Mouse (Mus musculus) intestine, embryonic 14.5 days (tissue): Measurements from ENCODE around the gene Olfr667. TPM values are rescaled to one million over a fixed set of nuclear protein-coding genes. Genes with fewer than 3 reads are reported as not detected.
"Not testable (repeated sequence)": the region's sequence is repeated elsewhere in the genome, so short reads cannot be mapped to it uniquely, and the experiment has no call there.

Experiments used
- ATAC-seq: fragments of 200-750 bp; cut with Nextera tagmentation; replicated peaks from 2 replicates; pipeline ENCODE4 v1.8.0; 2017; ENCODE audit warnings: low read depth, moderate number of reproducible peaks, moderate TSS enrichment, moderate library complexity; ENCODE audit not compliant: low FRiP score, low TSS enrichment
- DNase-seq: peaks from one replicate; pipeline ENCODE4 v3.0.0-alpha.2; 2018; ENCODE audit warnings: low spot score
- H3K27ac ChIP-seq: fragments of 300-500 bp; sonication (generic); 2 replicates; pipeline ENCODE4 v1.5.1; 2014; ENCODE audit warnings: low read depth, mild to moderate bottlenecking, control low read depth
- H3K27me3 ChIP-seq: fragments of 300-500 bp; sonication (generic); replicated peaks from 2 replicates; pipeline ENCODE4 v1.6.1; 2014; ENCODE audit warnings: low read length, control low read depth; ENCODE audit not compliant: control insufficient read depth, insufficient read depth
- H3K36me3 ChIP-seq: fragments of 300-500 bp; sonication (generic); 2 replicates; pipeline ENCODE4 v1.6.1; 2014; ENCODE audit warnings: low read length, control low read depth; ENCODE audit not compliant: control insufficient read depth, insufficient read depth
- H3K4me1 ChIP-seq: fragments of 300-500 bp; sonication (generic); replicated peaks from 2 replicates; pipeline ENCODE4 v1.6.1; 2014; ENCODE audit warnings: low read length, control low read depth, mixed read lengths; ENCODE audit not compliant: control insufficient read depth, insufficient read depth
- H3K4me2 ChIP-seq: fragments of 300-500 bp; sonication (generic); 2 replicates; pipeline ENCODE4 v1.6.1; 2014; ENCODE audit warnings: low read length
- H3K4me3 ChIP-seq: fragments of 300-500 bp; sonication (generic); 2 replicates; pipeline ENCODE4 v1.5.1; 2014; ENCODE audit warnings: low read depth, low read length, control low read depth, mixed read lengths
- H3K9ac ChIP-seq: fragments of 300-500 bp; sonication (generic); 2 replicates; pipeline ENCODE4 v1.6.1; 2014; ENCODE audit warnings: mild to moderate bottlenecking, low read length
- H3K9me3 ChIP-seq: fragments of 300-500 bp; sonication (generic); 2 replicates; pipeline ENCODE4 v1.6.1; 2016; ENCODE audit warnings: low read length, control low read depth; ENCODE audit not compliant: control insufficient read depth
- WGBS: fragments of 180-500 bp; shearing (Covaris S2); extraction: QIAGEN DNeasy Blood & Tissue Kit; methylation state at CpG from one replicate; pipeline ENCODE4 v1.1.7; 2014; 5-methylcytosine and 5-hydroxymethylcytosine counted together
- polyA plus RNA-seq: library from polyadenylated mRNA; unstranded; fragments of >200 nt; fragmentation: Nextera tagmentation; extraction: Ambion mirVana; gene quantifications from 2 replicates; pipeline ENCODE4 v1.2.1, GENCODE M21; 2014

Olfr667 gene
- not detected in 2 replicates for polyA plus RNA-seq

- no peak within 1 kb of the TSS for H3K4me2 ChIP-seq
- WGBS, result 82% methylated on average over 1 of the region's 1 CpGs
- no peak within 1 kb of the TSS for H3K4me3 ChIP-seq
- H3K9ac ChIP-seq, result no peak within 1 kb of the TSS
- no peak within 1 kb of the TSS for H3K27ac ChIP-seq
- no peak for ATAC-seq
- no peaks in the 10 kb centered on the region for H3K9me3 ChIP-seq
- DNase-seq, result no peak
- no peaks in the 10 kb centered on the region for H3K4me1 ChIP-seq
- no peaks in the 10 kb centered on the region for H3K27me3 ChIP-seq
- H3K36me3 ChIP-seq, result no peaks in the 10 kb centered on the region
Measured at GRCm38 (mm10) chr7:104921382-104921781, at the start of gene Olfr667. Olfr667 (minus strand) TSS chr7:104921482.

GRCm38 (mm10) chr7:104962520-104962919 is 41.2 kb upstream of the Olfr667 start, which contains the start of gene Olfr670:
Olfr670 (minus strand) TSS chr7:104962620.
- no peaks in the 10 kb centered on the region for H3K4me1 ChIP-seq
- 50% methylated on average over 1 of the region's 1 CpGs for WGBS

GRCm38 (mm10) chr7:104950234-104950633 is 29.0 kb upstream of the Olfr667 start:
- DNase-seq, ATAC-seq, H3K4me3 ChIP-seq, H3K4me1 ChIP-seq, H3K4me2 ChIP-seq, H3K27me3 ChIP-seq, H3K9ac ChIP-seq, H3K27ac ChIP-seq, H3K36me3 ChIP-seq, H3K9me3 ChIP-seq: not testable (repeated sequence)
- 92% methylated on average over 16 of the region's 16 CpGs for WGBS

More at GRCm38 (mm10) chr7:104962520-104962919, 41.2 kb upstream of the Olfr667 start, which contains the start of gene Olfr670:
- Histone ChIP-seq H3K27ac (no peak within 1 kb of the TSS), H3K4me3 (no peak within 1 kb of the TSS), H3K9me3 (no peaks in the 10 kb centered on the region), H3K4me2 (no peak within 1 kb of the TSS), H3K36me3 (no peaks in the 10 kb centered on the region), H3K27me3 (no peaks in the 10 kb centered on the region), H3K9ac (no peak within 1 kb of the TSS)
- no peak for ATAC-seq
- DNase-seq, result no peak

- no peak for DNase-seq
Measured at GRCm38 (mm10) chr7:104933940-104934339, 12.7 kb upstream of the Olfr667 start, which contains the start of gene Olfr669. Olfr669 (plus strand) TSS chr7:104934240.

GRCm38 (mm10) chr7:104927957-104928356 is 6.7 kb upstream of the Olfr667 start, which contains the start of gene Olfr668:
Olfr668 (minus strand) TSS chr7:104928057.
- Histone ChIP-seq H3K4me1 (no peaks in the 10 kb centered on the region), H3K36me3 (no peaks in the 10 kb centered on the region), H3K27me3 (no peaks in the 10 kb centered on the region), H3K4me2 (no peak within 1 kb of the TSS), H3K27ac (no peak within 1 kb of the TSS), H3K4me3 (no peak within 1 kb of the TSS), H3K9me3 (no peaks in the 10 kb centered on the region), H3K9ac (no peak within 1 kb of the TSS)
- DNase-seq (no peak), ATAC-seq (no peak)
- WGBS, result 65% methylated on average over 1 of the region's 1 CpGs

More at GRCm38 (mm10) chr7:104933940-104934339, 12.7 kb upstream of the Olfr667 start, which contains the start of gene Olfr669:
- Histone ChIP-seq H3K27ac (no peak within 1 kb of the TSS), H3K4me1 (no peaks in the 10 kb centered on the region), H3K9ac (no peak within 1 kb of the TSS), H3K9me3 (no peaks in the 10 kb centered on the region), H3K36me3 (no peaks in the 10 kb centered on the region), H3K4me3 (no peak within 1 kb of the TSS), H3K4me2 (no peak within 1 kb of the TSS), H3K27me3 (no peaks in the 10 kb centered on the region)
- WGBS, result 80% methylated on average over 1 of the region's 1 CpGs
- no peak for ATAC-seq

GRCm38 (mm10) chr7:104895852-104896251 is 25.4 kb downstream of the Olfr667 start, which contains the start of gene Olfr666:
Olfr666 (minus strand) TSS chr7:104895952.
- 85% methylated on average over 2 of the region's 2 CpGs for WGBS
- H3K9me3 ChIP-seq, result no peaks in the 10 kb centered on the region
- no peak within 1 kb of the TSS for H3K4me2 ChIP-seq
- H3K36me3 ChIP-seq, result no peaks in the 10 kb centered on the region
- no peaks in the 10 kb centered on the region for H3K27me3 ChIP-seq
- H3K4me3 ChIP-seq, result no peak within 1 kb of the TSS
- H3K4me1 ChIP-seq, result no peaks in the 10 kb centered on the region
- no peak for DNase-seq
- ATAC-seq, result no peak
- H3K27ac ChIP-seq, result no peak within 1 kb of the TSS
- no peak within 1 kb of the TSS for H3K9ac ChIP-seq

GRCm38 (mm10) chr7:104877731-104878130 is 43.6 kb downstream of the Olfr667 start, which contains the start of gene Olfr665:
Olfr665 (plus strand) TSS chr7:104878031.
- WGBS, result 47% methylated on average over 1 of the region's 1 CpGs
- Histone ChIP-seq H3K27ac (no peak within 1 kb of the TSS), H3K27me3 (no peaks in the 10 kb centered on the region), H3K9ac (no peak within 1 kb of the TSS), H3K4me3 (no peak within 1 kb of the TSS), H3K36me3 (no peaks in the 10 kb centered on the region), H3K9me3 (no peaks in the 10 kb centered on the region), H3K4me2 (no peak within 1 kb of the TSS), H3K4me1 (no peaks in the 10 kb centered on the region)
- DNase-seq (no peak), ATAC-seq (no peak)
